8 mouse cellular contexts compared by ENCODE assay signal in the genomic region with DNA sequence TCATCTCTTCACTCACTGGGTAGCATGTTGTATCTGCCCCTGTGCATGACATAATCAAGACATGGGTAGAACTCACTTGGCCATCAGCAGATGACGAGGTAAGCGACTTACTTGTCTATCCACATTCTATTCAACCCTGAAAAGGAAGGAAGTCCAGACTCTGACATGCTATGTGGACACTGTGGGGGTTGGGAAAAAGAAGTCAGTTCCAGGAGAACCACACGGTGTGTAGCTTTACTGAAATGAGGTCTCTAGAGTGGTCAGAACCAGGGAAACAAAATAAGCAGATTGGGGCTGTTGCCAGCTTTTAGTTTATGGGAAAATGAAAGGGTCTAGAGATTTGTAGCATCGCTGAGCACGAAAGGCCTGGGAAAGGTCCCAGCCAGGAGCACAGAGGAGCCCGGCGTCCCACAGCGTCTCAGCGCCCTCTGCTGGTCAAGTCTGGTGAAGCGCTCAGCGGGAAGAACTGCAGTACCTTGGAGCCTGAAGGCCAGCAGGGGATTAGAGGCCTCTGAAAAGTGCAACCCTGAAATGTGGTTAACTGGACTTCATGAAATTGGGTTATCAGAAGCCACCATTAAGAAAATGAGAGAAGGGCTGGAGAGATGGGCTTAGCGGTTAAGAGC. TPM values are rescaled to one million over a fixed set of nuclear protein-coding genes. Genes with fewer than 3 reads are reported as not detected.
DNase-seq lines count a peak whose midpoint lies in the region; ATAC-seq and TF ChIP-seq lines count a peak whose summit lies in the region.

No protein-coding gene starts in this region.

- no peaks in the 10 kb centered on the region for H3K27me3 ChIP-seq in embryonic facial prominence, embryonic 13.5 days
- H3K27me3 ChIP-seq in limb, embryonic 14.5 days (ENCODE audit: control insufficient read depth, insufficient read depth, low read length), result no peaks in the 10 kb centered on the region
- H3K27me3 ChIP-seq in midbrain, embryonic 16.5 days (ENCODE audit: control insufficient read depth, insufficient read depth, low read depth, low read length), result no peaks in the 10 kb centered on the region
- H3K27me3 ChIP-seq in spleen, adult 2 months (ENCODE audit: control insufficient read depth, insufficient read depth, low read length), result no peaks in the 10 kb centered on the region

- no peak overlapping the region for H3K4me3 ChIP-seq in embryonic facial prominence, embryonic 13.5 days
- H3K4me3 ChIP-seq in limb, embryonic 14.5 days (replicated peaks; ENCODE audit: low read length), result no peak overlapping the region
- no peak overlapping the region for H3K4me3 ChIP-seq in midbrain, embryonic 16.5 days (ENCODE audit: low read depth, low read length)
- H3K4me3 ChIP-seq in spleen, adult 2 months (ENCODE audit: extremely low read depth, insufficient read depth, insufficient read length), result no peak overlapping the region

- TF ChIP-seq POLR2A in limb, embryonic 14.5 days (IDR thresholded peaks at IDR 0.05; ENCODE audit: borderline replicate concordance, extremely low read depth, insufficient read depth, insufficient read length), result no peak
- no peak for TF ChIP-seq POLR2A in spleen, adult 2 months (IDR thresholded peaks at IDR 0.05; ENCODE audit: low read depth, low read length)

- 5% methylated on average over 12 of the region's 12 CpGs for WGBS in embryonic facial prominence, embryonic 13.5 days
- 7% methylated on average over 12 of the region's 12 CpGs for WGBS in limb, embryonic 14.5 days
- WGBS in midbrain, embryonic 16.5 days, result 5% methylated on average over 12 of the region's 12 CpGs
- 14% methylated on average over 12 of the region's 12 CpGs for WGBS in spleen, adult 2 months

- no peak overlapping the region for H3K4me2 ChIP-seq in embryonic facial prominence, embryonic 13.5 days
- H3K4me2 ChIP-seq in limb, embryonic 14.5 days (replicated peaks; ENCODE audit: low read depth, low read length, severe bottlenecking), result no peak overlapping the region
- no peak overlapping the region for H3K4me2 ChIP-seq in midbrain, embryonic 16.5 days (ENCODE audit: low read length)

- no peaks in the 10 kb centered on the region for H3K36me3 ChIP-seq in embryonic facial prominence, embryonic 13.5 days
- H3K36me3 ChIP-seq in limb, embryonic 14.5 days (ENCODE audit: control insufficient read depth, insufficient read depth, low read length), result no peaks in the 10 kb centered on the region
- no peaks in the 10 kb centered on the region for H3K36me3 ChIP-seq in midbrain, embryonic 16.5 days (ENCODE audit: control insufficient read depth, insufficient read depth, low read length)
- no peaks in the 10 kb centered on the region for H3K36me3 ChIP-seq in spleen, adult 2 months (ENCODE audit: control insufficient read depth, insufficient read depth, low read length)

- no peaks in the 10 kb centered on the region for H3K9me3 ChIP-seq in embryonic facial prominence, embryonic 13.5 days
- H3K9me3 ChIP-seq in limb, embryonic 14.5 days (ENCODE audit: control insufficient read depth, low read length), result no peaks in the 10 kb centered on the region
- no peaks in the 10 kb centered on the region for H3K9me3 ChIP-seq in midbrain, embryonic 16.5 days (replicated peaks; ENCODE audit: control insufficient read depth, low read length, poor library complexity, severe bottlenecking)

- ATAC-seq in embryonic facial prominence, embryonic 13.5 days (ENCODE audit: insufficient number of reproducible peaks, insufficient read depth, low FRiP score, low TSS enrichment, low read depth), result peak; percentile 57; the same call in 1 of the 2 replicates
- peak; percentile 77; the same call in 1 of the 2 replicates for ATAC-seq in limb, embryonic 14.5 days (ENCODE audit: low FRiP score, low read depth)
- peak; percentile 77 for ATAC-seq in midbrain, embryonic 16.5 days

- no peak overlapping the region for H3K27ac ChIP-seq in embryonic facial prominence, embryonic 13.5 days
- no peak overlapping the region for H3K27ac ChIP-seq in limb, embryonic 14.5 days (replicated peaks; ENCODE audit: low read depth, low read length)
- H3K27ac ChIP-seq in midbrain, embryonic 16.5 days (ENCODE audit: low read length), result no peak overlapping the region
- no peak overlapping the region for H3K27ac ChIP-seq in spleen, adult 2 months (ENCODE audit: insufficient read depth, low read length)

- H3K4me1 ChIP-seq in embryonic facial prominence, embryonic 13.5 days, result 0 out of 2 replicates have a peak, but pooled peaks cover 7% of the 10 kb centered on the region
- no peaks in the 10 kb centered on the region for H3K4me1 ChIP-seq in limb, embryonic 14.5 days (ENCODE audit: control insufficient read depth, insufficient read depth, low read length)
- H3K4me1 ChIP-seq in midbrain, embryonic 16.5 days (ENCODE audit: control insufficient read depth, insufficient read depth, low read length), result no peaks in the 10 kb centered on the region
- H3K4me1 ChIP-seq in spleen, adult 2 months (ENCODE audit: control insufficient read depth, insufficient read depth, insufficient read length), result no peaks in the 10 kb centered on the region

- peak; percentile 94 for TF ChIP-seq CTCF in spleen, adult 2 months (IDR thresholded peaks at IDR 0.05; ENCODE audit: extremely low read depth, insufficient read depth, insufficient read length, insufficient replicate concordance)

- no peak overlapping the region for H3K9ac ChIP-seq in embryonic facial prominence, embryonic 13.5 days
- no peak overlapping the region for H3K9ac ChIP-seq in limb, embryonic 14.5 days (ENCODE audit: low read depth, low read length, severe bottlenecking)
- H3K9ac ChIP-seq in midbrain, embryonic 16.5 days (ENCODE audit: low read depth, low read length), result no peak overlapping the region

- peak; percentile 74 for DNase-seq in A20 (ENCODE audit: low read depth, low spot score)
- DNase-seq in adrenal gland, postnatal 36 days, result peak; percentile 94
- DNase-seq in heart, adult 8-10 months (ENCODE audit: low spot score), result peak; percentile 89
- DNase-seq in kidney, adult 8-10 months, result peak; percentile 79 to 92
- peak; percentile 84 for DNase-seq in limb, embryonic 14.5 days (ENCODE audit: low spot score)
- peak in 1 of 2 experiments; percentile 74 for DNase-seq in spleen, adult 2 months (ENCODE audit: low read depth in 1 of 2, low spot score in 2 of 2)

RNA-seq across cellular contexts. Expression of gene Ninj1, which starts 14.2 kb away (rescaled TPM):
- total RNA-seq in adrenal gland, postnatal 36 days (2021), result 10 to 100 TPM; 51.1 to 61.4 TPM
- 44.9 and 48.0 TPM in 2 replicates for polyA plus RNA-seq in embryonic facial prominence, embryonic 13.5 days (2015; fragmentation: Nextera tagmentation; extraction: Ambion mirVana)
- 100 to 1,000 TPM; 111 to 152 (median 131) TPM for total RNA-seq in heart, adult 8-10 months (2022)
- 67.4 and 81.1 TPM in 2 replicates for polyA plus RNA-seq in limb, embryonic 14.5 days (2012; rRNA removed)
- polyA plus RNA-seq in limb, embryonic 14.5 days (2014; fragmentation: Nextera tagmentation; extraction: Ambion mirVana), result 60.2 and 61.5 TPM in 2 replicates
- 19.3 and 22.3 TPM in 2 replicates for polyA plus RNA-seq in midbrain, embryonic 16.5 days (2015; fragmentation: Nextera tagmentation; extraction: Ambion mirVana)
- polyA plus RNA-seq in spleen, adult 2 months (2012; rRNA removed), result 234 and 343 TPM in 2 replicates

RNA-seq across cellular contexts. Expression of gene Wnk2, which starts 25.3 kb away (rescaled TPM):
- 1 to 10 TPM; 2.0 TPM for total RNA-seq in adrenal gland, postnatal 36 days (2021)
- polyA plus RNA-seq in embryonic facial prominence, embryonic 13.5 days (2015; fragmentation: Nextera tagmentation; extraction: Ambion mirVana), result 2.4 and 2.5 TPM in 2 replicates
- total RNA-seq in heart, adult 8-10 months (2022), result 10 to 100 TPM; 60.5 to 89.6 (median 75.4) TPM
- 7.8 and 11.4 TPM in 2 replicates for polyA plus RNA-seq in limb, embryonic 14.5 days (2012; rRNA removed)
- polyA plus RNA-seq in limb, embryonic 14.5 days (2014; fragmentation: Nextera tagmentation; extraction: Ambion mirVana), result 3.0 and 3.2 TPM in 2 replicates
- polyA plus RNA-seq in midbrain, embryonic 16.5 days (2015; fragmentation: Nextera tagmentation; extraction: Ambion mirVana), result 20.8 TPM in 2 replicates
- 0.62 and 0.87 TPM in 2 replicates for polyA plus RNA-seq in spleen, adult 2 months (2012; rRNA removed)

RNA-seq across cellular contexts. Expression of gene Card19, which starts 42.8 kb away (rescaled TPM):
- total RNA-seq in adrenal gland, postnatal 36 days (2021), result 10 to 100 TPM; 70.5 to 73.8 TPM
- polyA plus RNA-seq in embryonic facial prominence, embryonic 13.5 days (2015; fragmentation: Nextera tagmentation; extraction: Ambion mirVana), result 65.2 and 66.4 TPM in 2 replicates
- 100 to 1,000 TPM; 132 to 152 (median 141) TPM for total RNA-seq in heart, adult 8-10 months (2022)
- 71.3 and 93.1 TPM in 2 replicates for polyA plus RNA-seq in limb, embryonic 14.5 days (2012; rRNA removed)
- 67.1 and 71.4 TPM in 2 replicates for polyA plus RNA-seq in limb, embryonic 14.5 days (2014; fragmentation: Nextera tagmentation; extraction: Ambion mirVana)
- polyA plus RNA-seq in midbrain, embryonic 16.5 days (2015; fragmentation: Nextera tagmentation; extraction: Ambion mirVana), result 26.5 and 27.6 TPM in 2 replicates
- 79.4 and 106 TPM in 2 replicates for polyA plus RNA-seq in spleen, adult 2 months (2012; rRNA removed)
